Mouse (Mus musculus): ENCODE measurements around the gene Hadh. TPM values are rescaled to one million over a fixed set of nuclear protein-coding genes. Genes with fewer than 3 reads are reported as not detected.

Gene Hadh
- 41.0 and 44.0 TPM in 2 replicates for polyA plus RNA-seq (2012; ENCODE audit: insufficient read depth, insufficient read length, missing spikeins)

GRCm38 (mm10) chr3:131271559-131272373, at the start of gene Hadh:
Gene Hadh, minus strand, starts transcription at chr3:131272101.
- peaks cover 13% of the 10 kb centered on the region for H3K4me1 ChIP-seq (ENCODE audit: control insufficient read depth, insufficient read depth, low read length)
- TF ChIP-seq POLR2A (IDR thresholded peaks at IDR 0.05; ENCODE audit: borderline replicate concordance, low read depth, low read length) (no peak; the same call in 1 of the 2 replicates), CTCF (IDR thresholded peaks at IDR 0.05; ENCODE audit: low read depth, low read length) (no peak)
- peak within 1 kb of the TSS; percentile 91 for H3K4me3 ChIP-seq (ENCODE audit: insufficient read depth, low read length)
- H3K27ac ChIP-seq (ENCODE audit: insufficient read depth, low read depth, low read length): no peak within 1 kb of the TSS

DNA sequence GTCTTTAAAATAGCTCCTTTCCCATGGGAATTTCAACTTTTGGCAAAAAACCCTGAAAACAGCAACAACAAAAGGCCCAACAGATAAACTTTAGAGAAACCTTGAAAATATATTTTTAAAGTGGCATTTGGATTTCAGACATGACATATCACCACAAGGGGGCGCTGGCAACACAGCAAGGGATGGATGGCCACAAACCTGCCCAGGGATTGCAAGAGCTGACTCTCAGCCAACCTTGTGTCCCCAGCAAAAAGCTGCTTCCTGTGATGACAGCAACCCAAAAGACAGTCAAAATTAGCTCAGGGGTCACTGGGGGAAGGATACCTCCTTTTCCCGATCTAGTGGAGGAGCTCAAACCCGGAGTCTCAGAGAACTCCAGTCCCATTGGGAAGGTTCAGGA, 48.3 kb upstream of the Hadh start:
- Histone ChIP-seq H3K4me1 (ENCODE audit: control insufficient read depth, insufficient read depth, low read length) (no peaks in the 10 kb centered on the region), H3K27ac (ENCODE audit: insufficient read depth, low read depth, low read length) (no peak overlapping the region), H3K4me3 (ENCODE audit: insufficient read depth, low read length) (no peak overlapping the region)
- TF ChIP-seq CTCF (IDR thresholded peaks at IDR 0.05; ENCODE audit: low read depth, low read length) (peak; percentile 82), POLR2A (IDR thresholded peaks at IDR 0.05; ENCODE audit: borderline replicate concordance, low read depth, low read length) (no peak)

GRCm38 (mm10) chr3:131318211-131318610, 46.3 kb upstream of the Hadh start:
- H3K4me3 ChIP-seq (ENCODE audit: insufficient read depth, low read length): no peak overlapping the region
- H3K27ac ChIP-seq (ENCODE audit: insufficient read depth, low read depth, low read length): no peak overlapping the region
- no peaks in the 10 kb centered on the region for H3K4me1 ChIP-seq (ENCODE audit: control insufficient read depth, insufficient read depth, low read length)
- TF ChIP-seq POLR2A (IDR thresholded peaks at IDR 0.05; ENCODE audit: borderline replicate concordance, low read depth, low read length) (no peak), CTCF (IDR thresholded peaks at IDR 0.05; ENCODE audit: low read depth, low read length) (no peak)

GRCm38 (mm10) chr3:131317126-131317525, 45.2 kb upstream of the Hadh start:
- H3K4me3 ChIP-seq (ENCODE audit: insufficient read depth, low read length): no peak overlapping the region
- no peaks in the 10 kb centered on the region for H3K4me1 ChIP-seq (ENCODE audit: control insufficient read depth, insufficient read depth, low read length)
- TF ChIP-seq POLR2A (IDR thresholded peaks at IDR 0.05; ENCODE audit: borderline replicate concordance, low read depth, low read length) (no peak), CTCF (IDR thresholded peaks at IDR 0.05; ENCODE audit: low read depth, low read length) (no peak)
- no peak overlapping the region for H3K27ac ChIP-seq (ENCODE audit: insufficient read depth, low read depth, low read length)

DNA sequence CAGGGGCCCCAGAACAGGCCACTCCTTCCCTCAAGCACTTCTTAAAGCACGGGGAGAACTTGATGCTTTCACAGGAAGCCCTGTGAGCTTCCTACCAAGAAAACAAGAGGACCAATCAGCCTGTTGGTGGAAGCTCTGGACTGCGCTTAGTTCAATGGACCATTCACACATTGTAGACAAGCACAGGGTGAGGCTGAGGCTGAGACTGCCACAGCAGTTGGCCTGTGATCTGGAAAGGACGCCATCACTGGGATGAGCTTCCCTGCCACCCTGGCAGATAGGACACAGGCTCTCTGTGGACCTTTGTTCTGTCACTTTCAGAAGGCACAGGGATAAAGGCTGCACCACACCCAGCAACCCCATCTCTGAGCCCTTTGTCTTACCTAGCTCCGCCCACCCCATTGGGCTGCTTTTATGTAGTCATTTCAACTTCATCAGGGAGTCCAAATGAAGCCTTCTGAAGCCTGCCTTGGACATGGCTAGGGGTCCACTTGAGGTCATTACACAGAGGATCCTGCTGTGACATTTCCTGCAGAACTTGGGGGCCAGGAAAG, 44.1 kb upstream of the Hadh start:
- Histone ChIP-seq H3K4me1 (ENCODE audit: control insufficient read depth, insufficient read depth, low read length) (no peaks in the 10 kb centered on the region), H3K27ac (ENCODE audit: insufficient read depth, low read depth, low read length) (no peak overlapping the region), H3K4me3 (ENCODE audit: insufficient read depth, low read length) (no peak overlapping the region)
- no peak for TF ChIP-seq CTCF (IDR thresholded peaks at IDR 0.05; ENCODE audit: low read depth, low read length)
- TF ChIP-seq POLR2A (IDR thresholded peaks at IDR 0.05; ENCODE audit: borderline replicate concordance, low read depth, low read length): no peak

DNA sequence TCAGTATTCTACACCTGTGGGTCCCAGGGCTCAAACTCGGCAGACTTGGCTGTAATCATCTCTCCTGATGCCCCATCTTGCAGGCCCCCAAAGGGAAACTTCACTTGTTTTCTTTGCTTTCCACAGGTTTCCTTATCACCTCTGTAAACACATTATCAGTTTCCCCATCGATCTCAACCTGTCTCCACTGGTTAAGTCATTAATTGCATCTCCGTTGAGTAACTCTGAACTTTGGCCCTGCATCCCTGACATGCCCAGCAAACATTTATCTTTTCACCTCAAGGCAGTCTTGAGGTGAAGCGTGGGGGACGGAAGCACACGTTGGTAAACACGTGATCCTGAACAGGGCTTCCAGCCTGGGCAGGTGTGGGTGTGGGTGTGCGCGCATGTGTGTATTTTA, 40.4 kb upstream of the Hadh start:
- H3K4me1 ChIP-seq (ENCODE audit: control insufficient read depth, insufficient read depth, low read length): no peaks in the 10 kb centered on the region
- no peak overlapping the region for H3K27ac ChIP-seq (ENCODE audit: insufficient read depth, low read depth, low read length)
- H3K4me3 ChIP-seq (ENCODE audit: insufficient read depth, low read length): no peak overlapping the region
- TF ChIP-seq POLR2A (IDR thresholded peaks at IDR 0.05; ENCODE audit: borderline replicate concordance, low read depth, low read length) (no peak), CTCF (IDR thresholded peaks at IDR 0.05; ENCODE audit: low read depth, low read length) (no peak)

GRCm38 (mm10) chr3:131310572-131310971, 38.7 kb upstream of the Hadh start:
- TF ChIP-seq CTCF (IDR thresholded peaks at IDR 0.05; ENCODE audit: low read depth, low read length): no peak
- TF ChIP-seq POLR2A (IDR thresholded peaks at IDR 0.05; ENCODE audit: borderline replicate concordance, low read depth, low read length): no peak
- Histone ChIP-seq H3K4me3 (ENCODE audit: insufficient read depth, low read length) (no peak overlapping the region), H3K27ac (ENCODE audit: insufficient read depth, low read depth, low read length) (no peak overlapping the region), H3K4me1 (ENCODE audit: control insufficient read depth, insufficient read depth, low read length) (no peaks in the 10 kb centered on the region)

GRCm38 (mm10) chr3:131307811-131308210, 35.9 kb upstream of the Hadh start:
- no peak overlapping the region for H3K27ac ChIP-seq (ENCODE audit: insufficient read depth, low read depth, low read length)
- no peak for TF ChIP-seq CTCF (IDR thresholded peaks at IDR 0.05; ENCODE audit: low read depth, low read length)
- no peak for TF ChIP-seq POLR2A (IDR thresholded peaks at IDR 0.05; ENCODE audit: borderline replicate concordance, low read depth, low read length)
- H3K4me3 ChIP-seq (ENCODE audit: insufficient read depth, low read length): no peak overlapping the region
- no peaks in the 10 kb centered on the region for H3K4me1 ChIP-seq (ENCODE audit: control insufficient read depth, insufficient read depth, low read length)

- no peaks in the 10 kb centered on the region for H3K4me1 ChIP-seq (ENCODE audit: control insufficient read depth, insufficient read depth, low read length)
- no peak overlapping the region for H3K27ac ChIP-seq (ENCODE audit: insufficient read depth, low read depth, low read length)
- H3K4me3 ChIP-seq (ENCODE audit: insufficient read depth, low read length): no peak overlapping the region
- TF ChIP-seq CTCF (IDR thresholded peaks at IDR 0.05; ENCODE audit: low read depth, low read length): no peak
- no peak for TF ChIP-seq POLR2A (IDR thresholded peaks at IDR 0.05; ENCODE audit: borderline replicate concordance, low read depth, low read length)
Measured at GRCm38 (mm10) chr3:131306255-131306654, 34.4 kb upstream of the Hadh start.

- TF ChIP-seq POLR2A (IDR thresholded peaks at IDR 0.05; ENCODE audit: borderline replicate concordance, low read depth, low read length) (no peak), CTCF (IDR thresholded peaks at IDR 0.05; ENCODE audit: low read depth, low read length) (no peak)
- no peak overlapping the region for H3K27ac ChIP-seq (ENCODE audit: insufficient read depth, low read depth, low read length)
Measured at GRCm38 (mm10) chr3:131303320-131303714, 31.4 kb upstream of the Hadh start.

More at GRCm38 (mm10) chr3:131303320-131303714, 31.4 kb upstream of the Hadh start:
- H3K4me1 ChIP-seq (ENCODE audit: control insufficient read depth, insufficient read depth, low read length): no peaks in the 10 kb centered on the region
- H3K4me3 ChIP-seq (ENCODE audit: insufficient read depth, low read length): peak overlapping the region; percentile 61

Measured in bone marrow macrophage, adult 2 months (primary cell).